Mouse (Mus musculus) forebrain, embryonic 15.5 days (tissue): Measurements from ENCODE around the gene Elmod3. TPM values are rescaled to one million over a fixed set of nuclear protein-coding genes. Genes with fewer than 3 reads are reported as not detected.
"Not testable (repeated sequence)": the region's sequence is repeated elsewhere in the genome, so short reads cannot be mapped to it uniquely, and the experiment has no call there.

ENCODE experiments used
- ATAC-seq: fragments of 200-750 bp; cut with Nextera tagmentation; replicated peaks from 2 replicates; pipeline ENCODE4 v1.8.0; 2017; ENCODE audit warnings: mild to moderate bottlenecking, moderate TSS enrichment, moderate library complexity
- H3K27ac ChIP-seq: fragments of 300-500 bp; sonication (generic); replicated peaks from 2 replicates; pipeline ENCODE4 v1.5.1; 2015; ENCODE audit warnings: mild to moderate bottlenecking, inconsistent platforms
- H3K27me3 ChIP-seq: fragments of 300-500 bp; sonication (generic); 2 replicates; pipeline ENCODE4 v1.6.1; 2015; ENCODE audit warnings: inconsistent platforms
- H3K36me3 ChIP-seq: fragments of 300-500 bp; sonication (generic); 2 replicates; pipeline ENCODE4 v1.6.1; 2015; ENCODE audit warnings: mild to moderate bottlenecking, inconsistent platforms
- H3K4me1 ChIP-seq: fragments of 300-500 bp; sonication (generic); 2 replicates; pipeline ENCODE4 v1.6.1; 2015; ENCODE audit warnings: inconsistent platforms
- H3K4me2 ChIP-seq: fragments of 300-500 bp; sonication (generic); replicated peaks from 2 replicates; pipeline ENCODE4 v1.6.1; 2015; ENCODE audit warnings: mild to moderate bottlenecking, inconsistent platforms
- H3K4me3 ChIP-seq: fragments of 300-500 bp; sonication (generic); 2 replicates; pipeline ENCODE4 v1.5.1; 2015; ENCODE audit warnings: mild to moderate bottlenecking, inconsistent platforms
- H3K9ac ChIP-seq: fragments of 300-500 bp; sonication (generic); replicated peaks from 2 replicates; pipeline ENCODE4 v1.6.1; 2015; ENCODE audit warnings: mild to moderate bottlenecking, inconsistent platforms
- H3K9me3 ChIP-seq: fragments of 300-500 bp; sonication (generic); 2 replicates; pipeline ENCODE4 v1.6.1; 2016; ENCODE audit warnings: inconsistent platforms
- WGBS: fragments of 180-500 bp; shearing (Covaris S2); methylation state at CpG from one replicate; pipeline ENCODE4 v1.1.7; 2015; ENCODE audit warnings: mixed read lengths; 5-methylcytosine and 5-hydroxymethylcytosine counted together
- polyA plus RNA-seq: library from polyadenylated mRNA; unstranded; fragments of >200 nt; fragmentation: Nextera tagmentation; extraction: Ambion mirVana; gene quantifications from 2 replicates; pipeline ENCODE4 v1.2.1, GENCODE M21; 2015

Gene Elmod3
- polyA plus RNA-seq, 1 experiment from 2014 or later = 15.6 TPM

DNA sequence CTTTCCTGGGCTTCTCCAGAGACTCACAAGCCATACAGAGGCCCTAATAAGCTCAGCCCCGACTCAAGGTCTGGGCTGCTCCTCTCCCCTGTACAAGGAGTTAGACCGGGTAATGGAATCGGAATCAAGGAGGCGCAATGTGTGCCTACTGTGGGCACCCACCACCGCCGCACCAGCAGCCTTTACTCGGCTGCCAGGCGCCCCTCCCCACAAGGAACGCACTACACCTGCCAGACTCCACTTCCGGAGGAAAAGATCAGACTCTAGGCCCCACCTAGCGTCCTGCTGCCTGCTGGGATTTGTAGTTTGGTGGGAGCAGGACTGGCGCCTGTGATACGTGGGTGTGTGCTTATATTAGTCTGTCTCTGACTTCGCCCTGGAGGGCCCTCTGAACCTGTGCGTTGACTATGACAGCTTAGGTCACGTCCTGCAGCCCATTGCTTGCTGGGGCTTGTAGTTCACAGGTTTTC is 59.6 kb downstream of the Elmod3 start:
- peak overlapping the region; percentile 62; the same call in 1 of the 2 replicates for H3K27ac ChIP-seq

DNA sequence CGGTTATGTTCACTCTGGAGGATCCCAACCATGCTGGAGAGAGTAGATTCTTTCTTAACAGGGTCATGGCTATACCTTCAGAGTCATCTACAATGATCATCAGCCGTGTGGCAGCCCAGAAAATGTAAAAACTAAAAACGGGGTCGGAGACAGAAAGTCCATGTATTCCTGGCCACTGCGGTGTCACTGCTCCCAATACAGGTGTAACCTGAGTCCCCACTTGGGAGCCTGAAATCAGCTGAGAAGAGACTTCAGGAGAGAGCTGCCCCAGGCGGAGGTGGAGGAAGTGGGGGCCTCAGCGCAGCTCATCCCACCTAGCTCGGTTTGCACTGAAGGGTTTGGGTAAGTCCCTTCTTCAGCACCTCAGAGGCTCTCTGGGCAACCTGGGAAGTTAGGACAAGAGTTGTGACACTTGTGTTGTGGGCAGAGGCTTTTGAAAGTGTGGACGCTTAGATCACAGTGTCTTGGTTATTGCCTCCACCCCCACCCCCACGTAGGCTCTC is 60.2 kb downstream of the Elmod3 start:
- H3K27me3 ChIP-seq = no peaks in the 10 kb centered on the region
- H3K9me3 ChIP-seq = no peaks in the 10 kb centered on the region
- peak; percentile 9; the same call in 1 of the 2 replicates for ATAC-seq
- H3K4me1 ChIP-seq = peaks cover 13% of the 10 kb centered on the region
- WGBS = 56% methylated on average over 10 of the region's 10 CpGs
- peak overlapping the region; percentile 71 for H3K4me2 ChIP-seq
- H3K27ac ChIP-seq = peak overlapping the region; percentile 62; the same call in 1 of the 2 replicates
- no peaks in the 10 kb centered on the region for H3K36me3 ChIP-seq
- H3K4me3 ChIP-seq = peak overlapping the region; percentile 55
- peak overlapping the region; percentile 77 for H3K9ac ChIP-seq

More for the DNA sequence above, 59.6 kb downstream of the Elmod3 start:
- Histone ChIP-seq H3K9me3 (no peaks in the 10 kb centered on the region), H3K4me2 (peak overlapping the region; percentile 71), H3K4me1 (peaks cover 13% of the 10 kb centered on the region), H3K27me3 (no peaks in the 10 kb centered on the region), H3K4me3 (peak overlapping the region; percentile 55), H3K9ac (peak overlapping the region; percentile 77), H3K36me3 (no peaks in the 10 kb centered on the region)
- 1% methylated on average over 16 of the region's 16 CpGs for WGBS
- ATAC-seq = peak; percentile 97

DNA sequence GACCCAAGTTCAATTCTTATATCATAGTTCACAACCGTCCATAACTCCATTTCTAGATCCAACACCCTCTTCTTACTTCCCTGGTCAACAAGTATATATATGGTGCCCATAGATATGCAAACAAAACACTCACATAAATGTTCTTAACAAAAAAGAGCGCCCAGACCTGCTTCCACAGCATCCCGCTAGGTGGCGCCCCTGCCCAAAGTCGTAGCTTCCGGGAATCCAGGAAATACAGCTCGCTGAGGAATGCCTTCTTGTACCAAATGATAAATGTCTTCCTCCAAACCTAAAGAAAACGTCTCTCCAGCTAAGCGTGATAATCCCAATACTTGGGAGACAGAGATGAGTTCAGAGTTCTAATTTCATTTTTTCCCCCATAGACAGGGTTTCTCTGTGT is 63.0 kb downstream of the Elmod3 start:
- Histone ChIP-seq H3K9me3 (no peaks in the 10 kb centered on the region), H3K27ac (0 out of 2 replicates have a peak overlapping the region, but pooled peaks have one; percentile 51), H3K36me3 (no peaks in the 10 kb centered on the region), H3K9ac (no peak overlapping the region), H3K4me3 (no peak overlapping the region), H3K4me2 (peak overlapping the region; percentile 29), H3K27me3 (no peaks in the 10 kb centered on the region), H3K4me1 (peaks cover 13% of the 10 kb centered on the region)
- 1% methylated on average over 9 of the region's 9 CpGs for WGBS
- ATAC-seq = no peak

DNA sequence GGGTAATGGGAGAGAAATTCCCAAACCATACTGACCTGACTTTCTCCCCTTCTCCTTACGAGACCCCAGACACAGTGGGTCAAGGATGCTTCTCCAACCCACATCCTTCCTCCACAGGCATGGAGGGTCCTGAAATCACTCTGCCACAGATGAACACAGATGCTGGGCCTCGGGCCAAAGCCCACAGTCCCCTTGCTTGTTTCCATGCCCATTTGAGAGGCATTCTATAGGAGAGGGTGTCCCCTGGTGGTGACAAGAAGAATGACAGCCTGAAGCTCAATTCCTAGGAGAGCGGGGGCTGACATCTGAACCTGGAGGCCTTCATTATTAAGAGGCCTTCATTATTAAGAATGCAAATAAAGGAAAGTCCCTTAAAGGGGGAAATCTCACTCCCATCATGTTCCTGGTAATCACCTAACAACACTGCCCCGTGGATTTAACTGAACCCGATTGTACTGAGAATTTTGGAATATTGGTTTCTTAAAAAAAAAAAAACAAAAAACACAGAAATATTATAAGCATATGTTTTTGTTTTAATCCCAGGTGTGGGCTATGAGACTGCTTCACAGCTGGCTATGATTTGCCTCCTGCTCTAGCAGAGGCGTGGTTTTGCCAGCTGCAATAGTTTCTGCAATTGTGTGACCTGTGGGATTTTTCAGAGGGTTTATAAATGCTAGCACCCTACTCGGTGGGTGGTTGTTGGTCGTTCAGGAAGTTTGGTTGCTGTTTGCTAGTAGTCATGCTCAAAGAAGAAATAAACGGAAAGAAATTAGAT is 64.0 kb downstream of the Elmod3 start:
- no peak overlapping the region for H3K4me2 ChIP-seq
- no peaks in the 10 kb centered on the region for H3K9me3 ChIP-seq
- no peak overlapping the region for H3K27ac ChIP-seq
- 40% methylated on average over 8 of the region's 9 CpGs for WGBS
- H3K27me3 ChIP-seq = no peaks in the 10 kb centered on the region
- ATAC-seq = peak; percentile 46; the same call in 1 of the 2 replicates
- no peak overlapping the region for H3K9ac ChIP-seq
- peaks cover 13% of the 10 kb centered on the region for H3K4me1 ChIP-seq
- no peak overlapping the region for H3K4me3 ChIP-seq
- no peaks in the 10 kb centered on the region for H3K36me3 ChIP-seq

DNA sequence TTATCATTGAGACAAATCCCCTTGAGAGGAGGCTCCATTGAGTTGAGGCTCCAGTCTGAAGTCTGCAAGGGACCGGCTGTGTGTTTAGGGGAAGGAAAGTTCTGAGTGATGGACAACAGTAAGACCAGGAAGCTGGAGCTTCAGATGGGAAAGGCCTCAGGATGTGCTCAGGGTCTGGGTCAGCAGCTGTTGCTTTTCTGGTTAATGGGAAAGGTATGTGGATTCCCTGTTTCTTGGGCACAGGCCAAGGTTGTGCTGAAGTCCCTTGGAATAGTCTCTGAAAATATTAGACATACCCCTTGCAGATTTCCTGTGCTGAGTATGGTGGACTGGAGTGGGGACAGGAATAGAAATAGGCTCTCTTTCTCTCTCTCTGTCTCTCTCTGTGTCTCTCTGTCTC is 64.7 kb downstream of the Elmod3 start:
- H3K4me1 ChIP-seq, ATAC-seq, H3K4me2 ChIP-seq, H3K4me3 ChIP-seq, H3K9me3 ChIP-seq, H3K27ac ChIP-seq, H3K9ac ChIP-seq, H3K27me3 ChIP-seq, H3K36me3 ChIP-seq: not testable (repeated sequence)
- 41% methylated on average over 1 of the region's 1 CpGs for WGBS

DNA sequence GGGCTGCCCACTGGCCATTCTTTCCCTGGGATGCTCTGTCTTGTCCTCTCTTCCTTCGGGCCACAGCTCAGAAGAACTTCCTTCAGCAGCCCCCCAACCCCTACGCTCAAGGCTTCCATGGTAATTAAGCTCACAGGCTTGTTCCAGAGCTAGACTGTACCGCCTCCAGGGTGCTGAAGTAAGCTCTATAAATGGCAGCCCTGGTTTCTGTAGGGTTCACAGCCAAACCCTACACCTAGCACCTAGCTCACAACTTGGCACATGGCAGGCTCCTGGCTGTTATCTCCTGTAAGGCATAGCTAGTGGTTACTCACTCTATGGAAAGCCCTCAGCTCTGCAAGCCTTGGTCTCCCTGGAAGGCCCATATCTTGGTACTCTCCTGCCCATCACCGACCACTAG is 65.6 kb downstream of the Elmod3 start:
- ATAC-seq = no peak

DNA sequence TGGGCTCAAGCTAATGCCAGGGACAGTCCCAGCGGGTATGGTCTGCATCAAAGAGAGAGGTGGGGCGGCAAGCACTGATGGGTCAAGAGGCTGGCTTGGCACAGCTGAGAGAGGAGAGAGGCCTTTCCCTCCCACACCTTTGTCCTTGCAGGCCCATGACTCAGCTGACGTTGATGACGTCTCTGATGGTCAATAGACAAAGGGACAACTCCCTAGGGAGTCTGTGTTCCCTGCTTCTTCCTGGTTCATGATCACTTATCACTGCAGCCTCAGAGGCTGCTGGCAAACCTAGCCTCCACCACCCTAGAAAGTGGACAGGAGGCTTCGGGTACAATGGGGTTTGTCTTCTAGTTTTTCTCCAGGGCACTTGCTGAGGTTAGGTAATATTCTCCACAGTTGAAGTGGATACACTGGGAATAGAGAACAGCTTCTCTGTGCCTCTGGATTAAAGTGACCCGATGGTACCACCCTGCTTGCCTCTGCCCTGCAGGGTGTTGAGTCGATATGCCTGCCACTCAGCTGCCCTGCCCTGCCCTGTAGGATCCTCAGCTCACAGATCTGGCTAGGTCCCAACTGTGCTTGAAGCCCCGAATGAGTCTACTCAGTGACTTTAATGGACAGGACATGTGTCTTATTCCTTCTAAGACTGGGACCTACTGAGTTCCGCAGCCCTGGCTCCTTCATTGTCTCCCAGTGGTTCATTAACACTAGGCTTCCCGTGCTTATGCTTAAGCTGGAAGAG is 69.6 kb downstream of the Elmod3 start:
- H3K27ac ChIP-seq = no peak overlapping the region
- H3K4me2 ChIP-seq = no peak overlapping the region
- H3K9ac ChIP-seq = no peak overlapping the region
- H3K4me1 ChIP-seq = no peaks in the 10 kb centered on the region
- WGBS = 77% methylated on average over 10 of the region's 10 CpGs
- no peak overlapping the region for H3K4me3 ChIP-seq
- H3K36me3 ChIP-seq = no peaks in the 10 kb centered on the region
- no peaks in the 10 kb centered on the region for H3K27me3 ChIP-seq
- H3K9me3 ChIP-seq = no peaks in the 10 kb centered on the region
- ATAC-seq = no peak

More for the DNA sequence above, 65.6 kb downstream of the Elmod3 start:
- Histone ChIP-seq H3K36me3 (no peaks in the 10 kb centered on the region), H3K4me1 (peaks cover 5% of the 10 kb centered on the region), H3K9ac (no peak overlapping the region), H3K27me3 (no peaks in the 10 kb centered on the region), H3K4me3 (no peak overlapping the region), H3K27ac (no peak overlapping the region), H3K4me2 (no peak overlapping the region), H3K9me3 (no peaks in the 10 kb centered on the region)
- WGBS = 78% methylated on average over 4 of the region's 4 CpGs

DNA sequence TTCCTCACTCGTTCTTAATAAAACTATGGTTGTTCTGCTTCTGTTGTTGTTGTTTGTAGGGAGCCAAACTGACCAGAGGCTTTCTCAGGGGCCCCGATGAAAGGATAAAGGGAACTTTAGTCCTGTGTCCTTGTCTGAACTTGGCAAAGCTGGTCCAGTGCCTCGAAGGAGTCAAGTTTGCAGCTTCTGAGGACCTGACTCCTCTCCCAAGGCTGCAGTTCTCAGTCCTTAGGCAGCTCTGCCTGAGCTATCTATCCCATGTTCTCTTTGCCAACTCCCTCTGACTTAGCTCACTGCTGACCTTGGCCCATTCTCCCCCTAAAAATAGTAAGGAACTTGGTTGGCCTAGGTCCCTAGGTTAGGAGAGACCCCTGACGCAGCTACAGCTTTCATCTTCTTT is 71.1 kb downstream of the Elmod3 start:
- H3K36me3 ChIP-seq = no peaks in the 10 kb centered on the region
- no peaks in the 10 kb centered on the region for H3K9me3 ChIP-seq
- H3K27me3 ChIP-seq = no peaks in the 10 kb centered on the region
- no peak overlapping the region for H3K27ac ChIP-seq
- H3K4me2 ChIP-seq = no peak overlapping the region
- H3K4me1 ChIP-seq = no peaks in the 10 kb centered on the region
- 80% methylated on average over 4 of the region's 4 CpGs for WGBS
- ATAC-seq = no peak
- no peak overlapping the region for H3K9ac ChIP-seq
- no peak overlapping the region for H3K4me3 ChIP-seq

DNA sequence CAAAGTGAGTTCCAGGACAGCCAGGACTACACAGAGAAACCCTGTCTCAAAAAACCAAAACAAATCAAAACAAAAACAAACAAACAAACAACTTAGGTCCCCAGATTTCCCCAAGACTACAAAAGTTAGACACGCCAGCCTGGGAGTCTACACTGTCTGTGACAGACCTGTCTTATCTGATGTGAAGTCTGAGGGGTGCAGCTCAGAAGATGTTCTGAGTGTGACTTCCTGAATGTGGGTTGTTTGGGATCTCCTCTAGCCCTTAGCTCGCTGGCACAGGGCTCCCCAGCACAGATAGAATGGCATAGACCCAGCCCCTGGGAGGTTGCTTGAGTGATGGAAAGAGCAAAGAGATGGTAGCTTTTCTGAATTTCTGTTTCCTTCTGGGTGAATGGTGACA is 74.1 kb downstream of the Elmod3 start:
- no peak overlapping the region for H3K4me2 ChIP-seq
- no peak for ATAC-seq
- WGBS = 83% methylated on average over 2 of the region's 2 CpGs
- no peak overlapping the region for H3K4me3 ChIP-seq
- no peak overlapping the region for H3K27ac ChIP-seq
- no peak overlapping the region for H3K9ac ChIP-seq
- no peaks in the 10 kb centered on the region for H3K27me3 ChIP-seq
- H3K9me3 ChIP-seq = no peaks in the 10 kb centered on the region
- H3K4me1 ChIP-seq = peaks cover 19% of the 10 kb centered on the region
- no peaks in the 10 kb centered on the region for H3K36me3 ChIP-seq

DNA sequence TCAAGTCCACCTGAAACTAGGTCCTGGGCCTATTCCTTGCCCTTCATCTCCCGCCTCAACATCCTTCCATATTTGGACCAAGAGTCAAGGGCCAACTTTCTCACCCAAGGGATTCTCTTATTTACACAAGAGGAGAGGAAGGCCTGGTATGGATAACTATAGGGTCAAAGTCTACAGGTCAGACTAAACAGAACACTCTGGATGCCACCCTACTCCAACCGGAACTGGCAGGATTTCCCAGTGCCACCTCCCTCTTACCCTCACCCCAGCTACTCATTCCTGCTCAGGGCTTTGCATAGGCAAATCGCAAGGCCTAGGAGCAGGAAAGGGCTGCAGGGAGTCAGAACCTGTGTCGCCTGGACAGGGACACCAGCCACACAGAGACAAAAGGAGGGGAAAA is 75.0 kb downstream of the Elmod3 start:
- Histone ChIP-seq H3K27ac (no peak overlapping the region), H3K9me3 (no peaks in the 10 kb centered on the region), H3K27me3 (no peaks in the 10 kb centered on the region), H3K4me2 (no peak overlapping the region), H3K4me1 (peaks cover 27% of the 10 kb centered on the region), H3K4me3 (no peak overlapping the region), H3K36me3 (no peaks in the 10 kb centered on the region), H3K9ac (no peak overlapping the region)
- ATAC-seq = no peak
- WGBS = 63% methylated on average over 4 of the region's 4 CpGs

DNA sequence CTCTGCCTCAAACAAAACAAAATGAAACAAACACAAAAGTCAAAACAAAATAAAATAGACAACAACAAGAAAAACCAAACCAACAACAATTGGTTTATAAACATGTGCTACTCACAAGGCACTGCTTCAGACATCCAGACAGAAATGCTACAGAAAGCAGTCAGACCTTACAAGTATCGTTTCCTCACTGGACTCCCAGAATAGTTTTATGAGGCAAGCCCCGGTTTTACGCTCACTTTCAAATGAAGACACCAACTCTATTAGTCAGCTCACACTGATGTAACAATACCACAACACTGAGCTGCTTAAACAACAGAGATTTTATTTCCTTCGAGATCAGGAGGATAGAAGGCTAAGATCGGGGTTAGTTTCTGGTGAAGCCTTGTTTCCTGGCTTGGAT is 75.9 kb downstream of the Elmod3 start:
- 93% methylated on average over 5 of the region's 5 CpGs for WGBS
- Histone ChIP-seq H3K4me1 (peaks cover 27% of the 10 kb centered on the region), H3K27me3 (no peaks in the 10 kb centered on the region), H3K4me2 (no peak overlapping the region), H3K36me3 (no peaks in the 10 kb centered on the region), H3K9me3 (no peaks in the 10 kb centered on the region), H3K27ac (no peak overlapping the region), H3K4me3 (no peak overlapping the region), H3K9ac (no peak overlapping the region)
- ATAC-seq = no peak

DNA sequence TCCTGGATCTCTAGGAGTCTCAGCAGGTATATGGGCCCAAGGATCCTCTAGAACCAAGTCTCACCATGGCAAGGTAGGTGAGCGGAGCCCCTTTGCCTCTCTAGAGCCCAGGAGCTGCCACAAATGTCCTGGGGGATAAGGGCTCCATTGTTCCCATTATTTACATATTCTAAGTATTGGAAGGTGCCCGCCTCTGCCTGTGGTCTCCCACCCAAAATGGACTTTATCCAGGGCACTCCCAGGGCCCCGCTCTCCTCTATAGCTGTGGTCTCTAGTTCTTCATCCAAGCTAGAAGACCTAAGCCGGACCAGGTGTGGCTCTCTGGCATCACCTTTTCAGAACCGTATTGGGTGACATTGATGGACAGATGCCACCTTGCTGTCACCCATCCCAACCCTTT is 76.6 kb downstream of the Elmod3 start, which contains the start of gene Sh2d6:
TSS of gene Sh2d6 (minus strand) at position 101 of the 400 bp plus-strand sequence.
- Histone ChIP-seq H3K4me1 (peaks cover 27% of the 10 kb centered on the region), H3K9me3 (no peaks in the 10 kb centered on the region), H3K4me2 (no peak within 1 kb of the TSS), H3K27ac (peak within 1 kb of the TSS; percentile 94), H3K27me3 (no peaks in the 10 kb centered on the region), H3K9ac (no peak within 1 kb of the TSS), H3K36me3 (no peaks in the 10 kb centered on the region), H3K4me3 (no peak within 1 kb of the TSS)
- 93% methylated on average over 5 of the region's 5 CpGs for WGBS
- ATAC-seq = no peak
